Mouse (Mus musculus) kidney, adult 2 months (tissue): ENCODE results near the gene Htra2.

Experiments
- CTCF ChIP-seq: fragments of 200-500 bp; conservative IDR thresholded peaks from 2 replicates; pipeline ENCODE4 v1.5.1; 2011; ENCODE audit warnings: low read depth, mild to moderate bottlenecking, control low read depth, low read length, moderate library complexity, mixed read lengths; ENCODE audit not compliant: insufficient read depth, insufficient read length
- POLR2A ChIP-seq: fragments of 200-500 bp; IDR thresholded peaks from one replicate; pipeline ENCODE4 v1.6.1; 2011; ENCODE audit warnings: low read depth, low read length, control low read depth

DNA sequence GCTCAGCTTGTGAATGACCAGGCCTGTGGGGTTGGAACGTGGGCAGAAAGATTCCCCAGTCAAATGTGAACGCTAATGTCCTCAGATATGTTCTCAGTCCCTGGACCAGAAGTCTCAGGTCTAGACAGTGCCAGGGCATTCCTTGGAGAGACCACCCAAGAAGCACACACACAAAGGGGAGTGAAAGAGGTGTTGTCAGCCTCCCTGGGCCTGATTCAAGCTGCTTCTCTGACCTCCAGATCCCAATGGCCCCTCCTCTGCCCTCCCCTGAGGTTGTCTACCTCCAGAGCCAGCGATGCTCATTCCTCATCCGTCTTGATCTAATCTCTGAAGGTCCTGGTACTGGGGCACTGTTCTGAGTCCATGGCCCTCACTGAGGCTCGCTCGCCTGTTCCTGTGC, 11.5 kb downstream of the Htra2 start:
- TF ChIP-seq CTCF = no peak
- TF ChIP-seq POLR2A = no peak
